Mouse (Mus musculus) embryonic stem cell, embryonic (primary cell): Measurements from ENCODE around the gene Tmem165.

ENCODE experiments used
- CTCF ChIA-PET, 4 experiments: fragments of 300-600 bp in 2 of 4; fragments of 350-600 bp in 2 of 4; sonication (Branson Sonifier 250); formaldehyde crosslinking; loops; one replicate each; lab custom pipeline; 2022; ENCODE audit warnings: inconsistent platforms in 2 of 4; lab: Charles Lee
- POLR2A ChIA-PET, 4 experiments: fragments of 300-600 bp in 2 of 4; fragments of 350-600 bp in 2 of 4; sonication (Branson Sonifier 250); formaldehyde crosslinking; loops; one replicate each; lab custom pipeline; 2022; ENCODE audit warnings: antibody characterized with exemption in 4 of 4, inconsistent platforms in 1 of 4; lab: Charles Lee

The Tmem165 gene

GRCm38 (mm10) chr5:76183750-76184261 is at the start of gene Tmem165:
Gene Tmem165 (plus strand): TSS chr5:76183880.
- POLR2A ChIA-PET = interaction anchor here (0.5 to 2.3 kb wide), 27 partner anchors 8 to 685 kb away, joined by 3 to 16 read pairs (median 3); partner anchors contain the start of genes Srd5a3 (in 3 of the 4), Kit (in 1 of the 4) and Pdcl2 (in 1 of the 4)
- CTCF ChIA-PET = interaction anchor here in 2 of 4 experiments (0.6 to 1.5 kb wide), 3 partner anchors 14 to 503 kb away, joined by 3 read pairs; partner anchors contain the start of gene Srd5a3 (in 1 of the 2)

- ChIA-PET POLR2A (interaction anchor here in 1 of 4 experiments (1.1 to 1.7 kb wide), 2 partner anchors 11 to 49 kb away, joined by 3 to 7 read pairs; partner anchors contain the start of gene Tmem165), CTCF (no interaction called here)
These were observed 48.0 kb upstream of the Tmem165 start for GRCm38 (mm10) chr5:76135644-76136043.

- CTCF ChIA-PET = interaction anchor here in 1 of 4 experiments (0.6 kb wide), 1 partner anchor 928 kb away, joined by 6 read pairs; no protein-coding TSS in a partner anchor
These were observed 47.4 kb upstream of the Tmem165 start for GRCm38 (mm10) chr5:76136271-76136670.

GRCm38 (mm10) chr5:76137586-76137985 is 46.1 kb upstream of the Tmem165 start:
- POLR2A ChIA-PET = no interaction called here
- CTCF ChIA-PET = no interaction called here

More at GRCm38 (mm10) chr5:76136271-76136670, 47.4 kb upstream of the Tmem165 start:
- POLR2A ChIA-PET = interaction anchor here in 1 of 4 experiments (1.1 to 1.7 kb wide), 2 partner anchors 10 to 48 kb away, joined by 3 to 7 read pairs; partner anchors contain the start of gene Tmem165

- ChIA-PET CTCF (no interaction called here), POLR2A (no interaction called here)
These were observed 45.6 kb upstream of the Tmem165 start for GRCm38 (mm10) chr5:76138071-76138470.

GRCm38 (mm10) chr5:76138512-76138911 is 45.2 kb upstream of the Tmem165 start:
- ChIA-PET CTCF (no interaction called here), POLR2A (no interaction called here)

- ChIA-PET CTCF (interaction anchor here in 2 of 4 experiments (0.6 to 1.4 kb wide), 3 partner anchors 98 to 984 kb away, joined by 3 to 6 read pairs (median 4); no protein-coding TSS in a partner anchor), POLR2A (interaction anchor here in 3 of 4 experiments (0.7 to 1.8 kb wide), 17 partner anchors 11 to 811 kb away, joined by 3 to 16 read pairs (median 4); partner anchors contain the start of genes Tmem165 (in 3 of the 3), Kit (in 1 of the 3), Paics (in 1 of the 3) and Ppat (in 1 of the 3))
These were observed 44.5 kb upstream of the Tmem165 start for GRCm38 (mm10) chr5:76139171-76139671.

GRCm38 (mm10) chr5:76139808-76140729 is 43.6 kb upstream of the Tmem165 start, which contains the start of gene Srd5a3:
Gene Srd5a3 (plus strand): TSS chr5:76140271.
- POLR2A ChIA-PET = interaction anchor here (0.5 to 1.8 kb wide), 37 partner anchors 10 to 811 kb away, joined by 3 to 16 read pairs (median 4); partner anchors contain the start of genes Tmem165 (in 3 of the 4), Kit (in 2 of the 4), Paics (in 1 of the 4) and Ppat (in 1 of the 4)
- CTCF ChIA-PET = interaction anchor here (0.6 to 1.4 kb wide), 7 partner anchors 21 to 985 kb away, joined by 3 to 6 read pairs (median 3); partner anchors contain the start of gene Tmem165 (in 1 of the 4)

- POLR2A ChIA-PET = interaction anchor here (0.6 to 1.8 kb wide), 17 partner anchors 11 to 857 kb away, joined by 3 to 16 read pairs (median 4); partner anchors contain the start of genes Tmem165 (in 3 of the 4) and Kit (in 1 of the 4)
- CTCF ChIA-PET = interaction anchor here in 1 of 4 experiments (1.4 kb wide), 1 partner anchor 100 kb away, joined by 4 read pairs; no protein-coding TSS in a partner anchor
These were observed 43.0 kb upstream of the Tmem165 start for GRCm38 (mm10) chr5:76140730-76141066.

- POLR2A ChIA-PET = interaction anchor here in 1 of 4 experiments (0.7 to 1.0 kb wide), 3 partner anchors 161 to 1994 kb away, joined by 3 to 4 read pairs (median 3); partner anchors contain the start of gene Clock
- CTCF ChIA-PET = interaction anchor here in 1 of 4 experiments (0.7 kb wide), 1 partner anchor 49 kb away, joined by 3 read pairs; no protein-coding TSS in a partner anchor
These were observed 40.3 kb upstream of the Tmem165 start for GRCm38 (mm10) chr5:76143356-76143755.

GRCm38 (mm10) chr5:76146401-76146800 is 37.3 kb upstream of the Tmem165 start:
- ChIA-PET CTCF (no interaction called here), POLR2A (interaction anchor here in 2 of 4 experiments (0.6 to 1.1 kb wide), 2 partner anchors 10 to 205 kb away, joined by 3 read pairs; no protein-coding TSS in a partner anchor)

GRCm38 (mm10) chr5:76149436-76149835 is 34.2 kb upstream of the Tmem165 start:
- POLR2A ChIA-PET = no interaction called here
- CTCF ChIA-PET = interaction anchor here in 1 of 4 experiments (0.6 kb wide), 1 partner anchor 674 kb away, joined by 3 read pairs; no protein-coding TSS in a partner anchor

GRCm38 (mm10) chr5:76152956-76153355 is 30.7 kb upstream of the Tmem165 start:
- ChIA-PET POLR2A (interaction anchor here in 2 of 4 experiments (0.7 to 3.0 kb wide), 2 partner anchors 13 to 30 kb away, joined by 3 to 10 read pairs; partner anchors contain the start of gene Srd5a3 (in 1 of the 2)), CTCF (no interaction called here)

GRCm38 (mm10) chr5:76153430-76153829 is 30.2 kb upstream of the Tmem165 start:
- POLR2A ChIA-PET = interaction anchor here in 1 of 4 experiments (3.0 kb wide), 1 partner anchor 13 kb away, joined by 10 read pairs; the partner anchor contains the start of gene Srd5a3
- CTCF ChIA-PET = no interaction called here

GRCm38 (mm10) chr5:76154434-76155165 is 29.1 kb upstream of the Tmem165 start:
- CTCF ChIA-PET = no interaction called here
- POLR2A ChIA-PET = interaction anchor here in 2 of 4 experiments (0.7 to 1.4 kb wide), 4 partner anchors 15 to 478 kb away, joined by 3 to 5 read pairs (median 4); partner anchors contain the start of genes Srd5a3 (in 2 of the 2) and Tmem165 (in 1 of the 2)

GRCm38 (mm10) chr5:76159555-76159954 is 24.1 kb upstream of the Tmem165 start:
- POLR2A ChIA-PET = no interaction called here
- CTCF ChIA-PET = no interaction called here

- ChIA-PET CTCF (no interaction called here), POLR2A (no interaction called here)
These were observed 23.6 kb upstream of the Tmem165 start for GRCm38 (mm10) chr5:76160086-76160485.
